Mouse (Mus musculus): ENCODE measurements at regions not wholly inside any gene's neighbourhood (a gene's known extent, or its start where the extent isn't known, plus 50 kb on each side); places are given as distances from the start of the nearest gene placed in this dataset.

DNA sequence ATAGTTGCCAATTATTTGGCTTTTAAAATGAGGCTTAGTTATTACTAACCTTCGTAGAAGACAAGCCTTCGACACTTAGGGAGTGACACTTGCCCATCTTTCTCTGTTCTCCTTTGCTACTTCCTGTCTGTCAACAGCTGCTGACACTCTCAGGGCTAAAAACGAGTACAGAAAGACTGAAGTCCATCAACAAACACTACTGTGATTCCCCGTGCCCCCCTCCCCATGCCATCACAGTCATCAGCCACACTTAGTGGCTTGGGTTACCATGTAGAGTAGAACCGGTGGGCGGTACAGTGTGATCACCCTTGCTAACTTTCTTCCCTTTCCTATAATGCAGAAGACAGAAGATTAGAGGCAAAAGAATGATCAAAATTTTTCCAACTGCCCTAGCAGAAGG is 402.4 kb downstream of the Atp23 start:
- Histone ChIP-seq H3K9me3 (replicated peaks) (no peaks in the 10 kb centered on the region), H3K27ac (replicated peaks) (no peak overlapping the region), H3K4me1 (no peaks in the 10 kb centered on the region), H3K36me3 (no peaks in the 10 kb centered on the region), H3K27me3 (ENCODE audit: low read depth, poor library complexity, severe bottlenecking) (no peaks in the 10 kb centered on the region), H3K4me3 (no peak overlapping the region)
- 88% methylated on average over 6 of the region's 6 CpGs for WGBS
- no peak for DNase-seq (ENCODE audit: low spot score)

DNA sequence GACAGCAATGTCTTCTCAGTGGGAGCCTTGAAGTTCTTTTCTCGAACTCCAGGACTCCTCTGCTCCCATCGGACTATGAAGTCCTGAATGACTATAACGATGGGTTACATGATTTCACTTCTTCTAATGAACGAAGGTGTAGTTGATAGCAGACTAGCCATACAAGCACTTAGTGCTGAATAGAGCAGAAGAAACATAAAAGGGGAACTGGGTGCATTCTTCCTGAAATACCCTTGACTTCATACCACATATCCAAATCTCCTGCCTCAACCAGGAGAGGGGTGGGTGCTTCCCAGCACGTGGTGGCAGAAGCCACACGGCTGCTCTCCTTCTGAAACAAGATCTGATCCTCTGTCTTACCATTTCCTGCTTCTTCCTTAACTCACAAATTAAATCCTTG is 407.4 kb downstream of the Atp23 start:
- 85% methylated on average over 6 of the region's 6 CpGs for WGBS
- H3K27me3 ChIP-seq (ENCODE audit: low read depth, poor library complexity, severe bottlenecking) = no peaks in the 10 kb centered on the region
- H3K9me3 ChIP-seq (replicated peaks) = no peaks in the 10 kb centered on the region
- H3K4me1 ChIP-seq = peaks cover 3% of the 10 kb centered on the region; the same call in 1 of the 2 replicates
- H3K4me3 ChIP-seq = no peak overlapping the region
- H3K27ac ChIP-seq (replicated peaks) = no peak overlapping the region
- DNase-seq (ENCODE audit: low spot score) = no peak
- no peaks in the 10 kb centered on the region for H3K36me3 ChIP-seq

DNA sequence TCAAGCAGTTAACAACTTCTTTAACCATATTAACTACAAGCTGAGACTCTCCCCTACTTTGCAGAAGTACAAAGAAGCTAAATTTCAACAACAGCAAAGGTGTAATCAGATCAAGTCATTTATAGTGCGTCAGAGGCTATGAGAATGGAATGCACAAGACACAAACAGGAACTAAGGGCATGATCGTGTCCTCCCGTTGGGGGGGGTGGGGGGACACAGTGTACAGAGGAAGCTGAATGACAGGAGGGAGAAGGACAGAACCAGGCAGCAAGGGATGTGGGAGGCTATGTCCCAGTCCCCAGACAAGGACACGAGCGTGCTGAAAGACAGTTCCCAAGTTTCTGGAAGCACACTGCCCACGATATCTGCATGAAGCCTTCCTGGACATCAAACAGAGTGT is 408.9 kb downstream of the Atp23 start:
- Histone ChIP-seq H3K4me3 (no peak overlapping the region), H3K36me3 (no peaks in the 10 kb centered on the region), H3K27ac (replicated peaks) (no peak overlapping the region), H3K9me3 (replicated peaks) (no peaks in the 10 kb centered on the region), H3K27me3 (ENCODE audit: low read depth, poor library complexity, severe bottlenecking) (no peaks in the 10 kb centered on the region), H3K4me1 (peaks cover 3% of the 10 kb centered on the region; the same call in 1 of the 2 replicates)
- WGBS = 83% methylated on average over 6 of the region's 6 CpGs
- no peak for DNase-seq (ENCODE audit: low spot score)

DNA sequence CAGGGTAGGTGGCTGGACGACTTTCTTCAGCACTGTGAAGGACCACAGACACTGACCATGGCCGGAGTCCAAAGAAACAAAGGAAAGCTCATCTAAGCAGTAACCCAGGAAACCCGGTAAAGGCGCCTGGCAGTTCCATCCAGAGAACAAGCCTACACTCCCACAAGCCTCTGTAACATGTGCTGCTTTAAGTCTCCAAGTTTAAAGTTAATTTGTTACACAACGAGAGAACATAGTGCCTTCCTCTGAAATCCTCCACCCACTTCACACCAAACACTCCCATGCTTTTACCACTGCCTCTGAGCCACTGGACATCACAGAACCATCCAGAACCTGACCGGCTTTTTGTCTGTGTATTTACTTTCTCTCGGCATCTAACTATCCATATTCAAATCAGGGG is 416.0 kb downstream of the Atp23 start:
- WGBS = 93% methylated on average over 7 of the region's 7 CpGs
- Histone ChIP-seq H3K4me1 (no peaks in the 10 kb centered on the region), H3K27ac (replicated peaks) (no peak overlapping the region), H3K36me3 (no peaks in the 10 kb centered on the region), H3K9me3 (replicated peaks) (no peaks in the 10 kb centered on the region; the same call in 1 of the 2 replicates), H3K4me3 (no peak overlapping the region), H3K27me3 (ENCODE audit: low read depth, poor library complexity, severe bottlenecking) (no peaks in the 10 kb centered on the region)
- DNase-seq (ENCODE audit: low spot score) = no peak

DNA sequence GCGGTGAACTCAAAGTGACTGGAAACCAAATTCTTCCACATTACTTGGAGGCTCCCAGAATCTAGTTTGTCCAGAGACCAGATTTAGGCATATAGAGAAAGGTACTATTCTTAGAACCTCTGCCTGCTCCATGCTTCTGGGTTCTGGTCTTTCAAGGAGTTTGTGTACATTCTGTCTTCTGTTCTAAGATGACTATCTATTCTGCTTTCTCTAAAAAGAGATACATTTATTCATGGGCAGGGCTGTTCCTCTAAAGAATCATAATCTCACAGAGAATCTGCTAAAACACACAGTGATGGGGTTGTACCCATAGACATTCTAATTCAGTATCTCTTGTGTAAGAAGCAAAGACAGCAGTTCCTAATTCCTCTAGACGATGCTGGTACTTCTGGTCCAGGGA is 417.7 kb downstream of the Atp23 start:
- no peak overlapping the region for H3K27ac ChIP-seq (replicated peaks)
- no peak for DNase-seq (ENCODE audit: low spot score)
- no peak overlapping the region for H3K4me3 ChIP-seq
- H3K36me3 ChIP-seq = no peaks in the 10 kb centered on the region
- no peaks in the 10 kb centered on the region for H3K4me1 ChIP-seq
- H3K9me3 ChIP-seq (replicated peaks) = no peaks in the 10 kb centered on the region; the same call in 1 of the 2 replicates
- 94% methylated on average over 2 of the region's 2 CpGs for WGBS
- no peaks in the 10 kb centered on the region for H3K27me3 ChIP-seq (ENCODE audit: low read depth, poor library complexity, severe bottlenecking)

DNA sequence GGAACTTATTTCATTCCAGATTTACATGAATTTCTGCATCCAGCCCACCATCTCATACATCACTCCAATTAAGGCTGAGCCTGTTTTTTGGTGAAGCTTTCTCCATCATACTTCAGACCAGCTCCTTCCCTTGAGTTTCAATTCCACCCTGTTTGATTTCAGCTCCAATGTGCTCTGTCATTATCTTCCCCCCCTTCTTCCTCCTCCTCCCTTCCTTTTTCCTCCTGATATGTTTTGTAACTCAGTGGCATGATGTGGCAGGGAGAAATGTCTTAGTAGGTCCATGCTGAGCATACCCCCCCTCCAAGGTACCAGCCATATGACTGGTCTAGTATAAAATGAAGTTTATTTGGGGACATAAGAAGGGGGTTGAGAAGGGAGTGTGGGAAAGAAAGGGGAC is 420.8 kb downstream of the Atp23 start:
- Histone ChIP-seq H3K27me3 (ENCODE audit: low read depth, poor library complexity, severe bottlenecking) (no peaks in the 10 kb centered on the region), H3K36me3 (no peaks in the 10 kb centered on the region), H3K27ac (replicated peaks) (no peak overlapping the region), H3K4me1 (no peaks in the 10 kb centered on the region), H3K4me3 (no peak overlapping the region), H3K9me3 (replicated peaks) (no peaks in the 10 kb centered on the region; the same call in 1 of the 2 replicates)
- DNase-seq (ENCODE audit: low spot score) = no peak

DNA sequence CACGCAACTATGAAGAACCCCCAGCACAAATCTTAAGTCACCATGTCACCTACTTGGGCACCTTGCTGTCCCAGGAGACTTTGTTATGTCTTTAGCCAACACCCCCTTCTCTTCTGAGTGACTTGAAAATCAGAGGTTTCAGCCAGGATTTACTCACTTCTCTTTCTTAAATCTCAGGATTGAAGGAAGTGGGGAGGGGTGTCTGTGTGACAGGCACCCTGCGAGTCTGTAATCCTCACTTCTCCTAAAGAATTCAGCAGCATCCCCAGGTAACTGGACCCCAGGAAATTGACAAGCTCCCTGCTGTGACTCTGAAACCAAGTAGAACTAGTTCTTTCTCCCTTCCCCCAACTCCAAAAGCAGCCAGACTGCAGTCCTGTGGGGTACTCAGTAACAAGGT is 421.4 kb downstream of the Atp23 start:
- WGBS = 50% methylated on average over 2 of the region's 2 CpGs
- H3K4me3 ChIP-seq = no peak overlapping the region
- H3K9me3 ChIP-seq (replicated peaks) = no peaks in the 10 kb centered on the region; the same call in 1 of the 2 replicates

DNA sequence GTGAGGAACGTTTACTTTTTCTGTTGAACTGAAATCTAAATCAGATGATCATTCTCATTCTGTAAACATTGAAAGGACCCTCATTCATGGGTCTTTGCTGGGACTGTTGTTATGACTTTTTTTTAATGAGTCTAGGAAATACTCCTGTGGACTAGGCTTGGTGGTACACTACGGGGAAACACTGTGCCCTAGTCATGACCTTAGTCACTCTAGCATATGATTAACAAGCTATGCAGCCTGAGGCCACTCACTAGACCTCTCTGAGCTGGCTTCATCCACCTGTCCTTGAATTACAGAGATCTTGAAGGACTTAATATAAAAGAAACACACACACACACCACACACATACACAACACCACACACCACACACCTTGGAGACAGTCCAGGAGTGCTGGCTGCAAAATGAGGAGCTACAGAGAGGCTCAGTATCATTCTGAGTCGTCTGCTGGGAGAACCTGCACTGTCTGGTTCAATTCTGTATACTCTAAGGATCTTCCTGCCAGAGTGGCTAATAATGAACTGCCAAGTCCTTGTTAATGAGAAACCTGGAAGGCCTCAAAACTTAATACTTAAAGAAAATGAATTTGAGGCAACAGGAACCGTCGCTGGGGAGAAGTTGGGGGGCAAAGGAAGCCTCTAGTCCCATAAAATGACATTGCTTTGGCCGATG is 428.0 kb downstream of the Atp23 start:
- Histone ChIP-seq H3K4me3 (no peak overlapping the region), H3K4me1 (no peaks in the 10 kb centered on the region), H3K9me3 (replicated peaks) (no peaks in the 10 kb centered on the region), H3K27ac (replicated peaks) (no peak overlapping the region), H3K27me3 (ENCODE audit: low read depth, poor library complexity, severe bottlenecking) (no peaks in the 10 kb centered on the region), H3K36me3 (no peaks in the 10 kb centered on the region)
- 83% methylated on average over 6 of the region's 6 CpGs for WGBS
- no peak for DNase-seq (ENCODE audit: low spot score)

More for the DNA sequence above, 421.4 kb downstream of the Atp23 start:
- Histone ChIP-seq H3K27me3 (ENCODE audit: low read depth, poor library complexity, severe bottlenecking) (no peaks in the 10 kb centered on the region), H3K4me1 (no peaks in the 10 kb centered on the region), H3K27ac (replicated peaks) (no peak overlapping the region), H3K36me3 (no peaks in the 10 kb centered on the region)
- DNase-seq (ENCODE audit: low spot score) = no peak

DNA sequence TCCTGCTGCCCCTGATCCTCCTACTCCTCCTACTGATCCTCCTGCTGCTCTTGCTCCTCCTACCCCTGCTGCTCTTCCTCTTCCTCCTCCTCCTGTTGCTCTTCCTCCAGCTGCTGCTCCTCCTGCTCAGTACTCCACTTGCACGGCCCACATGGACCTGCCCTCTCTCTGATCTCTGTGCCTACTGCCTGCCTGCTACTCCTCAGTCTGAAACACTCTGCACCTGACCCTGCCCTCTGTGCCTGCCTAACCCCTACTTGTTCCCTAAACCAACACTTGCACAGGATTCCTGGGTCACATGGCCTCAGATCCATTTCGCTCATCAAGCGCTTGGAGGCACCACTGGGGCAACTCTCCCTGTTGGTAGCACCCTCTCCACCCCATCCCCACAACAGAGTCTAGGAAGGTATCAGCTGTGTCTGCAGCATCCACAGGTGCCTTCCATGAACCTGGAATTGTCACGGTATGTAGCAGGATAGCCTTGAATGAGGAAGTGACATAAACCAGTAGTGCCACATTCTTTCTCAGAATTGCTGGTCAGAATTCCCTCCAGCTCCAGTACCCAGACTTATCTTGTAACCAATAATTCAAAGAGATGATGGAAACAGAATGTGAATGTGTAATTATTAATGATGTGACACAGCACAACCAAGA is 430.2 kb downstream of the Atp23 start:
- no peaks in the 10 kb centered on the region for H3K4me1 ChIP-seq
- WGBS = 66% methylated on average over 4 of the region's 4 CpGs
- H3K4me3 ChIP-seq = no peak overlapping the region
- H3K9me3 ChIP-seq (replicated peaks) = no peaks in the 10 kb centered on the region; the same call in 1 of the 2 replicates
- DNase-seq (ENCODE audit: low spot score) = no peak
- H3K27ac ChIP-seq (replicated peaks) = no peak overlapping the region
- no peaks in the 10 kb centered on the region for H3K36me3 ChIP-seq
- no peaks in the 10 kb centered on the region for H3K27me3 ChIP-seq (ENCODE audit: low read depth, poor library complexity, severe bottlenecking)

DNA sequence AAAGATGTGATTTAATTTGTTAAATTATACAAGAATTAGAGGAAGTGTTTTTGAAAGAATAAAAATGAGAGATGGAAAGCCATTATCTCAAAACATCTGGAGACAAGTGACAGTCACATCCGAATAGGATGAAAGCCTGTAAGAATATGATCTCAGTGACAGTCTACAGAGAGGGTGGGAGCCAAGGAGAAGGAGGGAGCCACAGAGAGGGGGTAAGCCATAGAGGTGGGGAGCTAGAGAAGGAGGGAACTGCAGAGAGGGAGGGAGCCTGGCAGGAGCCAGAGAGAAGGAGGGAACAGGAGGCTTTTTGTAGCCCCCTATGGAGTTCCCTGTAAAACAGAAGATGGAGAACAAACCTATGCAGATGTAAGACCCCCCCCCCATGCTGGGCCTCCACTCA is 438.4 kb downstream of the Atp23 start:
- no peak for DNase-seq (ENCODE audit: low spot score)
- Histone ChIP-seq H3K27ac (replicated peaks) (no peak overlapping the region), H3K4me3 (no peak overlapping the region), H3K27me3 (ENCODE audit: low read depth, poor library complexity, severe bottlenecking) (no peaks in the 10 kb centered on the region), H3K9me3 (replicated peaks) (no peaks in the 10 kb centered on the region; the same call in 1 of the 2 replicates), H3K36me3 (no peaks in the 10 kb centered on the region), H3K4me1 (no peaks in the 10 kb centered on the region)
- WGBS = 78% methylated on average over 1 of the region's 1 CpGs

DNA sequence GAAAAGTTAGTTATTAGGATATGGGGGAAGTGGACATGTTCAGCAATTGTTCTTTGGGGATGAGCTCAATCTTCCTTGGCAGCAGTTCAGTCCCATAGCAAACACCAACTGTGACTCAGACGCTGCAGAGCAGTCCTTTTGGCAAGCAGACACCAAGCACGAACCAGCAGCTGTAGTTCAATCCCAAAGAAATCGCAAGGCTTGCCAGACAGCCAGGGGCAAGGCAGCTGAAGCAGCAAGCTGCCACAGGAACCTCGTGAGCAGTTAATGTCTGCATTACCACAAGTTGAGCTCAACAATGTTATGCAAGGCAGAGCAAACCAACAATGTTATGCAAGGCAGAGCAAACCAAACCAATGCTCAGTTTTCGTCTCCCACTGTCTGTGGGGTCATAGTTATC is 442.6 kb downstream of the Atp23 start:
- Histone ChIP-seq H3K4me3 (no peak overlapping the region), H3K27ac (replicated peaks) (no peak overlapping the region), H3K9me3 (replicated peaks) (0 out of 2 replicates have a peak, but pooled peaks cover 2% of the 10 kb centered on the region), H3K36me3 (no peaks in the 10 kb centered on the region), H3K27me3 (ENCODE audit: low read depth, poor library complexity, severe bottlenecking) (no peaks in the 10 kb centered on the region), H3K4me1 (no peaks in the 10 kb centered on the region)
- DNase-seq (ENCODE audit: low spot score) = no peak
- WGBS = 88% methylated on average over 5 of the region's 5 CpGs

DNA sequence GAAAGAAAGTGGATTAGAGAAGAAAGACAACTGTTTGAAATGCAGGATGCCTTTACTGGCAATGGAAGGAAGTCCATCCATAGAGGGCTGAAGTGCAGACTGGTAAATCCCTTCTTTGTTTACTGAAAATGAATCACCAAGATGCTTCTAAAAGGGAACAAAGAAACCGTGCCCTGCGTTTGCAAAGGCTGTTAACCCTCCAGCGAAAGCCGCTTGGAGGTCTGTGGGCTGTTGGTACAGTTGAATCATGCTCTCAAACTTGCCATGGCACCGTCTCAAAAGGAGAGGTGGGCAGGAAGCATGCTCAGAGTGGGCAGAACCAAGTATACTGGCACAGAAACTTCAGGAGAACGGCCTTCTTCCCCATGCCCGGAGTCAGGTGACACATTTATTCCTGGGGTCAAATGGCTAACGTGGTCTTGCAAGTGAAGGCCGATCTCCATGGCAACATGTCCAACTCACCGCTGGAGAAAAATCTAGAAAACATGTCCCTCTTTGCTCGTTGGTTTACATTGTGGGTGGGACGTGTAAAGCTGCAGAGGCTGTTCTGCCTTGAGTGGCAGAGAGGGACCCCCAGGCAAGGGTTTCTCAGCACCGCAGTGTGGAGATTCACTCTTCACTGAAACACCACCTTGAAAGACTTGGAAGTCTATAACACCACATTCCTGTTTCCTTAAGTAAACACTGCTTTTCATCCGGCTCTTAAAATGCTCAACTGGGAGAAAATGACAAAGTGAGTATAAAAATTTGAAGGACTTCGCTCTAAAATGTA is 448.2 kb downstream of the Atp23 start:
- peak; percentile 20 for DNase-seq (ENCODE audit: low spot score)
- Histone ChIP-seq H3K4me3 (no peak overlapping the region), H3K36me3 (no peaks in the 10 kb centered on the region), H3K9me3 (replicated peaks) (0 out of 2 replicates have a peak, but pooled peaks cover 2% of the 10 kb centered on the region), H3K4me1 (peaks cover 14% of the 10 kb centered on the region), H3K27me3 (ENCODE audit: low read depth, poor library complexity, severe bottlenecking) (no peaks in the 10 kb centered on the region), H3K27ac (replicated peaks) (peak overlapping the region; percentile 39)
- 65% methylated on average over 15 of the region's 15 CpGs for WGBS
